Mouse (Mus musculus): ENCODE measurements around the gene Dnaja3.

DNA sequence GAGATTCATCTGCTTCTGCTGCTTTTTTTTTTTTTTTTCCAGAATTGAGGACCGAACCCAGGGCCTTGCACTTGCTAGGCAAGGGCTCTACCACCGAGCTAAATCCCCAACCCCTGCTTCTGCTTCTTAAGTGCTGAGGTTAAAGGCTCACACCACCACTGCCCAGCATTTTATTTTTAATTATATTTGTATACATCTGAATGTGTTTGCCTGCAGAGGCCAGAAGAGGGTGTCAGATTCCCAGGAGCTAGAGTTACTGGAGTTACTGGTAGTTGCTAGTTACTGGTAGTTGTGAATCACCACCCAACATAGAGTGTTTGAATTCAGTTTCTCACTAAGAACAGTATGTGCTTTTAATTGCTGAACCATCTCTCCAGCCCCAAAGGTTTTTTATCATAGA, 100.2 kb downstream of the Dnaja3 start:
- no peak for TF ChIP-seq CTCF (IDR thresholded peaks at IDR 0.05; ENCODE audit: low read depth, low read length)
- no peak for TF ChIP-seq POLR2A (IDR thresholded peaks at IDR 0.05; ENCODE audit: borderline replicate concordance, low read depth, low read length)
